Mouse (Mus musculus) CH12.LX (cell line): ENCODE measurements around the gene Cyp8b1. TPM values are rescaled to one million over a fixed set of nuclear protein-coding genes. Genes with fewer than 3 reads are reported as not detected.

Experiments used
- DNase-seq: peaks from one replicate; pipeline ENCODE4 v3.0.0-alpha.2; 2013; ENCODE audit errors: extremely low read depth
- H3K27ac ChIP-seq: 2 replicates; pipeline ENCODE4 v1.5.1; 2012; ENCODE audit warnings: low read depth, mild to moderate bottlenecking, control low read depth, moderate library complexity; ENCODE audit not compliant: insufficient read depth
- H3K27me3 ChIP-seq: replicated peaks from 2 replicates; pipeline ENCODE3; 2012; ENCODE audit warnings: inconsistent platforms
- H3K36me3 ChIP-seq, 2 experiments: replicated peaks in 1 of 2; 2 replicates each; pipeline versions ENCODE3 to v1.6.1; 2012; ENCODE audit warnings: inconsistent platforms in 1 of 2, low read length in 1 of 2, mild to moderate bottlenecking in 1 of 2, mixed read lengths in 1 of 2, moderate library complexity in 1 of 2; ENCODE audit not compliant: control insufficient read depth in 1 of 2, insufficient read depth in 1 of 2
- H3K4me1 ChIP-seq, 2 experiments: 2 replicates each; pipeline ENCODE4 v1.6.1; 2012; ENCODE audit warnings: inconsistent platforms in 1 of 2, moderate library complexity in 1 of 2; ENCODE audit not compliant: insufficient read depth in 2 of 2, control insufficient read depth in 1 of 2
- H3K4me2 ChIP-seq: 2 replicates; pipeline ENCODE4 v1.6.1; 2012; ENCODE audit warnings: low read depth, mild to moderate bottlenecking, control low read depth; ENCODE audit not compliant: poor library complexity, insufficient read depth, severe bottlenecking
- H3K4me3 ChIP-seq, 3 experiments: fragments of 150-350 bp in 1 of 3; sonication (generic) in 1 of 3; replicated peaks in 1 of 3; 2 replicates each; pipeline versions ENCODE3 to v1.5.1; 2011 to 2012; ENCODE audit warnings: low read depth in 2 of 3, low read length in 2 of 3, mild to moderate bottlenecking in 2 of 3, moderate library complexity in 2 of 3, control low read depth in 1 of 3, improper control_type of control experiment in 1 of 3, inconsistent platforms in 1 of 3, mixed read lengths in 1 of 3; ENCODE audit not compliant: poor library complexity in 1 of 3
- H3K79me2 ChIP-seq: replicated peaks from 2 replicates; pipeline ENCODE4 v1.6.1; 2012; ENCODE audit warnings: mild to moderate bottlenecking, moderate library complexity; ENCODE audit not compliant: control insufficient read depth, poor library complexity, insufficient read depth, severe bottlenecking; ENCODE audit errors: extremely low read depth
- H3K9ac ChIP-seq: 2 replicates; pipeline ENCODE4 v1.6.1; 2012; ENCODE audit warnings: low read depth, mild to moderate bottlenecking, control low read depth, moderate library complexity; ENCODE audit not compliant: insufficient read depth
- H3K9me3 ChIP-seq: replicated peaks from 2 replicates; pipeline ENCODE3; 2012; ENCODE audit warnings: low read length, inconsistent platforms, mixed read lengths
- BHLHE40 ChIP-seq: IDR thresholded peaks from 2 replicates; pipeline ENCODE4 v1.6.1; 2011; ENCODE audit warnings: mild to moderate bottlenecking, low read depth, low read length, improper control_type of control experiment
- CHD2 ChIP-seq: IDR thresholded peaks from 2 replicates; pipeline ENCODE4 v1.6.1; 2011; ENCODE audit warnings: low read length, improper control_type of control experiment
- CTCF ChIP-seq, 2 experiments: IDR thresholded peaks in 1 of 2; conservative IDR thresholded peaks in 1 of 2; 2 replicates each; pipeline ENCODE4 v1.5.1; 2011 to 2012; ENCODE audit warnings: low read depth in 2 of 2, low read length in 2 of 2, improper control_type of control experiment in 1 of 2, inconsistent platforms in 1 of 2, mild to moderate bottlenecking in 1 of 2, moderate library complexity in 1 of 2
- ELF1 ChIP-seq: IDR thresholded peaks from 2 replicates; pipeline ENCODE4 v1.6.1; 2014; ENCODE audit warnings: low read depth, mild to moderate bottlenecking, inconsistent platforms, low read length, improper control_type of control experiment
- HCFC1 ChIP-seq: IDR thresholded peaks from 2 replicates; pipeline ENCODE4 v1.6.1; 2012; ENCODE audit warnings: low read depth, mild to moderate bottlenecking, inconsistent platforms, low read length, improper control_type of control experiment
- IRF4 ChIP-seq: IDR thresholded peaks from 2 replicates; pipeline ENCODE4 v1.6.1; 2014; ENCODE audit warnings: low read depth, mild to moderate bottlenecking, inconsistent platforms, low read length, improper control_type of control experiment
- MAX ChIP-seq: IDR thresholded peaks from 2 replicates; pipeline ENCODE4 v1.6.1; 2011; ENCODE audit warnings: low read length, improper control_type of control experiment
- MAZ ChIP-seq: IDR thresholded peaks from 2 replicates; pipeline ENCODE4 v1.6.1; 2012; ENCODE audit warnings: low read depth, mild to moderate bottlenecking, inconsistent platforms, low read length, improper control_type of control experiment, moderate library complexity
- MEF2A ChIP-seq: IDR thresholded peaks from 2 replicates; pipeline ENCODE4 v1.6.1; 2014; ENCODE audit warnings: low read depth, mild to moderate bottlenecking, inconsistent platforms, low read length, improper control_type of control experiment, borderline replicate concordance
- MXI1 ChIP-seq: IDR thresholded peaks from 2 replicates; pipeline ENCODE4 v1.6.1; 2011; ENCODE audit warnings: mild to moderate bottlenecking, low read depth, low read length, improper control_type of control experiment
- MYC ChIP-seq: IDR thresholded peaks from 2 replicates; pipeline ENCODE4 v1.6.1; 2011; ENCODE audit warnings: low read depth, mild to moderate bottlenecking, improper control_type of control experiment, low read length
- NELFE ChIP-seq: IDR thresholded peaks from 2 replicates; pipeline ENCODE4 v1.6.1; 2011; ENCODE audit warnings: low read depth, low read length, improper control_type of control experiment
- POLR2A ChIP-seq: IDR thresholded peaks from 2 replicates; pipeline ENCODE4 v1.6.1; 2011; ENCODE audit warnings: low read depth, mild to moderate bottlenecking, improper control_type of control experiment, low read length
- POLR2AphosphoS2 ChIP-seq: IDR thresholded peaks from 2 replicates; pipeline ENCODE4 v1.6.1; 2011; ENCODE audit warnings: low read depth, low read length, improper control_type of control experiment
- RAD21 ChIP-seq: IDR thresholded peaks from 2 replicates; pipeline ENCODE4 v1.6.1; 2011; ENCODE audit warnings: low read depth, mild to moderate bottlenecking, low read length, improper control_type of control experiment, moderate library complexity
- RCOR1 ChIP-seq: conservative IDR thresholded peaks from 2 replicates; pipeline ENCODE4 v1.6.1; 2012; ENCODE audit warnings: low read depth, mild to moderate bottlenecking, inconsistent platforms, low read length, improper control_type of control experiment
- SIN3A ChIP-seq: IDR thresholded peaks from 2 replicates; pipeline ENCODE4 v1.6.1; 2012; ENCODE audit warnings: low read length, improper control_type of control experiment, inconsistent platforms
- SMC3 ChIP-seq: IDR thresholded peaks from 2 replicates; pipeline ENCODE4 v1.6.1; 2011; ENCODE audit warnings: low read depth, low read length, improper control_type of control experiment
- TBP ChIP-seq: conservative IDR thresholded peaks from 2 replicates; pipeline ENCODE4 v1.6.1; 2011; ENCODE audit warnings: low read depth, low read length, improper control_type of control experiment
- TCF12 ChIP-seq: IDR thresholded peaks from 2 replicates; pipeline ENCODE4 v1.6.1; 2014; ENCODE audit warnings: low read depth, mild to moderate bottlenecking, inconsistent platforms, low read length, improper control_type of control experiment
- UBTF ChIP-seq: IDR thresholded peaks from 2 replicates; pipeline ENCODE4 v1.6.1; 2012; ENCODE audit warnings: low read depth, mild to moderate bottlenecking, inconsistent platforms, low read length, improper control_type of control experiment, moderate library complexity
- USF1 ChIP-seq: IDR thresholded peaks from 2 replicates; pipeline ENCODE4 v1.6.1; 2014; ENCODE audit warnings: low read depth, mild to moderate bottlenecking, inconsistent platforms, low read length, improper control_type of control experiment
- USF2 ChIP-seq: conservative IDR thresholded peaks from 2 replicates; pipeline ENCODE4 v1.6.1; 2011; ENCODE audit warnings: low read depth, low read length, improper control_type of control experiment
- ZKSCAN1 ChIP-seq: IDR thresholded peaks from 2 replicates; pipeline ENCODE4 v1.6.1; 2012; ENCODE audit warnings: low read depth, inconsistent platforms, low read length, improper control_type of control experiment, borderline replicate concordance
- ZMIZ1 ChIP-seq: IDR thresholded peaks from 2 replicates; pipeline ENCODE4 v1.6.1; 2012; ENCODE audit warnings: low read depth, mild to moderate bottlenecking, inconsistent platforms, low read length, improper control_type of control experiment
- ZNF384 ChIP-seq: IDR thresholded peaks from 2 replicates; pipeline ENCODE4 v1.6.1; 2012; ENCODE audit warnings: low read depth, low read length, improper control_type of control experiment, inconsistent platforms
- dilution Hi-C: fragments of 300-500 bp; cut with MboI; formaldehyde crosslinking; loops from 2 replicates; pipeline ENCODE4 v1.14.3; 2020; ENCODE audit warnings: low sequenced_read_pairs; ENCODE audit not compliant: extremely low pct_unique_long_range_greater_than_20kb, extremely low pct_ligation_motif_present
- in situ Hi-C: fragments of 300-500 bp; cut with MboI; formaldehyde crosslinking; loops from 3 replicates; pipeline ENCODE4 v1.14.3; 2019; ENCODE audit warnings: low sequenced_read_pairs, low pct_ligation_motif_present, low pct_unique_long_range_greater_than_20kb, mixed read lengths
- polyA plus RNA-seq: library from polyadenylated mRNA; unstranded; fragments of >175 nt; gene quantifications from 2 replicates; pipeline ENCODE4 v1.2.1, GENCODE M21; 2012; ENCODE audit warnings: low read depth; ENCODE audit not compliant: insufficient read length
- total RNA-seq, 2 experiments: library from RNA; depleted of rRNA; stranded (reverse); fragments of 300-350 nt in 1 of 2; fragments of >200 nt in 1 of 2; gene quantifications; 2 replicates each; pipeline ENCODE4 v1.2.3; 2012 to 2014

Gene Cyp8b1
- total and polyA plus RNA-seq, 3 experiments: 0.27 TPM; not detected in 2

- peak; percentile 95 for TF ChIP-seq ZMIZ1
- TF ChIP-seq UBTF: no peak
- TF ChIP-seq BHLHE40: no peak
- no peak for TF ChIP-seq ZKSCAN1
- 0 out of 2 replicates have a peak, but pooled peaks have one; percentile 35 for TF ChIP-seq IRF4
- peak; percentile 91 for TF ChIP-seq POLR2AphosphoS2
- peak; percentile 7; the same call in 1 of the 2 replicates for TF ChIP-seq SMC3
- peak; percentile 61; the same call in 1 of the 2 replicates for TF ChIP-seq SIN3A
- peak; percentile 97 for TF ChIP-seq TBP
- peak; percentile 98 for TF ChIP-seq POLR2A
- peak; percentile 80 for TF ChIP-seq TCF12
- 0 out of 2 replicates have a peak, but pooled peaks have one; percentile 24 for TF ChIP-seq ELF1
- peak; percentile 80 for TF ChIP-seq HCFC1
- 0 out of 2 replicates have a peak, but pooled peaks have one; percentile 34 for TF ChIP-seq MAZ
- no peak for TF ChIP-seq MXI1
- TF ChIP-seq MAX: peak; percentile 57; the same call in 1 of the 2 replicates
- TF ChIP-seq MYC: peak; percentile 33
- TF ChIP-seq NELFE: peak; percentile 97
- TF ChIP-seq CTCF (conservative IDR thresholded peaks at IDR 0.05 in 1 of 2, IDR thresholded peaks at IDR 0.05 in 1 of 2; ENCODE audit: low read depth in 2 of 2, low read length in 2 of 2): peak in 1 of 2 experiments; percentile 42; a peak in 2 of 4 replicates
- peaks cover 13% of the 10 kb centered on the region for H3K79me2 ChIP-seq
- no peaks in the 10 kb centered on the region for H3K9me3 ChIP-seq
- H3K4me2 ChIP-seq: peak overlapping the region; percentile 73
- DNase-seq: peak; percentile 87
- H3K27me3 ChIP-seq: peaks cover 37% of the 10 kb centered on the region
- peaks cover 14 to 47% of the 10 kb centered on the region in 2 experiments for H3K4me1 ChIP-seq
- dilution Hi-C loops: no loop called here
- H3K36me3 ChIP-seq: peaks cover 16 to 30% of the 10 kb centered on the region in 2 experiments
- H3K27ac ChIP-seq: peak overlapping the region; percentile 50; the same call in 1 of the 2 replicates
- in situ Hi-C loops: loop anchor here (5.0 kb wide), 1 partner anchor 36 kb away; no protein-coding TSS in a partner anchor
- H3K9ac ChIP-seq: peak overlapping the region; percentile 89
- H3K4me3 ChIP-seq: peak overlapping the region; percentile 66 to 97 (median 87)
These were observed 21.8 kb upstream of the Cyp8b1 start for GRCm38 (mm10) chr9:121937944-121938355.

GRCm38 (mm10) chr9:121937451-121937864, 21.4 kb upstream of the Cyp8b1 start:
- H3K4me2 ChIP-seq: peak overlapping the region; percentile 73
- H3K27ac ChIP-seq: no peak overlapping the region
- dilution Hi-C loops: no loop called here
- no peak for TF ChIP-seq SMC3
- TF ChIP-seq RCOR1: no peak
- no peak for TF ChIP-seq USF2
- TF ChIP-seq ELF1: no peak
- TF ChIP-seq MEF2A: no peak
- peak; percentile 26; the same call in 1 of the 2 replicates for TF ChIP-seq SIN3A
- TF ChIP-seq RAD21: no peak
- TF ChIP-seq TCF12: peak; percentile 10; the same call in 1 of the 2 replicates
- TF ChIP-seq MYC: no peak
- TF ChIP-seq USF1: no peak
- no peak for TF ChIP-seq ZNF384
- no peak for TF ChIP-seq IRF4
- no peak for TF ChIP-seq CHD2
- H3K4me1 ChIP-seq: peaks cover 11 to 42% of the 10 kb centered on the region in 2 experiments
- H3K36me3 ChIP-seq: peaks cover 16 to 27% of the 10 kb centered on the region in 2 experiments
- H3K9ac ChIP-seq: peak overlapping the region; percentile 89
- peaks cover 13% of the 10 kb centered on the region for H3K79me2 ChIP-seq
- peaks cover 5% of the 10 kb centered on the region for H3K9me3 ChIP-seq
- in situ Hi-C loops: loop anchor here (5.0 kb wide), 1 partner anchor 35 kb away; no protein-coding TSS in a partner anchor
- peaks cover 42% of the 10 kb centered on the region for H3K27me3 ChIP-seq
- no peak for DNase-seq
- H3K4me3 ChIP-seq: peak overlapping the region; percentile 66 to 97 (median 87)
